Mouse (Mus musculus): ENCODE data around the gene Nr6a1.

GRCm38 (mm10) chr2:38720661-38721060 is 206.8 kb downstream of the Nr6a1 start:
- TF ChIP-seq CTCF (IDR thresholded peaks at IDR 0.05; ENCODE audit: extremely low read depth, insufficient read depth, insufficient read length, insufficient replicate concordance) (no peak), POLR2A (IDR thresholded peaks at IDR 0.05; ENCODE audit: low read depth, low read length) (no peak)
